Mouse (Mus musculus) olfactory bulb, adult 2 months (tissue): ENCODE results near the gene Dpf3. TPM values are rescaled to one million over a fixed set of nuclear protein-coding genes. Genes with fewer than 3 reads are reported as not detected.

Experiments used
- H3K27ac ChIP-seq: fragments of 200-500 bp; 2 replicates; pipeline ENCODE4 v1.5.1; 2012; ENCODE audit warnings: low read depth, low read length; ENCODE audit not compliant: insufficient read depth
- H3K4me1 ChIP-seq: fragments of 200-500 bp; 2 replicates; pipeline ENCODE4 v1.6.1; 2012; ENCODE audit warnings: low read length; ENCODE audit not compliant: control insufficient read depth, insufficient read depth
- H3K4me3 ChIP-seq: fragments of 200-500 bp; 2 replicates; pipeline ENCODE4 v1.5.1; 2012; ENCODE audit warnings: mild to moderate bottlenecking, low read depth, low read length, moderate library complexity; ENCODE audit not compliant: insufficient read depth
- CTCF ChIP-seq: fragments of 200-500 bp; IDR thresholded peaks from 2 replicates; pipeline ENCODE4 v1.5.1; 2012; ENCODE audit warnings: low read depth, mild to moderate bottlenecking, low read length, moderate library complexity; ENCODE audit not compliant: insufficient read depth
- POLR2A ChIP-seq: fragments of 200-500 bp; IDR thresholded peaks from 2 replicates; pipeline ENCODE4 v1.6.1; 2012; ENCODE audit warnings: mild to moderate bottlenecking, low read depth, low read length, moderate library complexity; ENCODE audit not compliant: insufficient read depth
- WGBS: fragments of 180-500 bp; shearing (Covaris S2); methylation state at CpG from one replicate; pipeline ENCODE4 v1.1.7; 2018; 5-methylcytosine and 5-hydroxymethylcytosine counted together
- polyA plus RNA-seq: library from polyadenylated mRNA; stranded (reverse); fragments of >200 nt; gene quantifications from 2 replicates; pipeline ENCODE4 v1.2.4, GENCODE M21; 2012; ENCODE audit warnings: low replicate concordance; ENCODE audit not compliant: missing spikeins, insufficient read depth, insufficient read length

Gene Dpf3
- polyA plus RNA-seq, 1 experiment: not detected

- Histone ChIP-seq H3K27ac (peak overlapping the region; percentile 79), H3K4me3 (0 out of 2 replicates have a peak overlapping the region, but pooled peaks have one; percentile 9), H3K4me1 (peaks cover 21% of the 10 kb centered on the region)
- WGBS: 26% methylated on average over 17 of the region's 17 CpGs
- no peak for TF ChIP-seq CTCF
- no peak for TF ChIP-seq POLR2A
These were observed 75.6 kb downstream of the Dpf3 start for GRCm38 (mm10) chr12:83411721-83412521.

GRCm38 (mm10) chr12:83411032-83411431 lies 76.5 kb downstream of the Dpf3 start:
- H3K4me1 ChIP-seq: peaks cover 21% of the 10 kb centered on the region
- TF ChIP-seq POLR2A (no peak), CTCF (no peak)
- H3K4me3 ChIP-seq: no peak overlapping the region
- WGBS: 70% methylated on average over 5 of the region's 5 CpGs
- H3K27ac ChIP-seq: peak overlapping the region; percentile 79; the same call in 1 of the 2 replicates

GRCm38 (mm10) chr12:83405374-83406125 lies 82.0 kb downstream of the Dpf3 start:
- TF ChIP-seq POLR2A (no peak), CTCF (no peak)
- peaks cover 11% of the 10 kb centered on the region for H3K4me1 ChIP-seq
- WGBS: 86% methylated on average over 12 of the region's 12 CpGs
- no peak overlapping the region for H3K4me3 ChIP-seq
- H3K27ac ChIP-seq: no peak overlapping the region

- Histone ChIP-seq H3K4me3 (no peak overlapping the region), H3K27ac (no peak overlapping the region), H3K4me1 (peaks cover 11% of the 10 kb centered on the region)
- TF ChIP-seq POLR2A: no peak
- TF ChIP-seq CTCF: no peak
- 84% methylated on average over 5 of the region's 5 CpGs for WGBS
These were observed 85.2 kb downstream of the Dpf3 start for GRCm38 (mm10) chr12:83402270-83402669.

- TF ChIP-seq CTCF: no peak
- no peak for TF ChIP-seq POLR2A
- WGBS: 76% methylated on average over 16 of the region's 16 CpGs
- Histone ChIP-seq H3K4me3 (no peak overlapping the region), H3K27ac (no peak overlapping the region), H3K4me1 (peaks cover 4% of the 10 kb centered on the region; the same call in 1 of the 2 replicates)
These were observed 95.5 kb downstream of the Dpf3 start for GRCm38 (mm10) chr12:83392011-83392410.

- Histone ChIP-seq H3K27ac (no peak overlapping the region), H3K4me1 (peaks cover 7% of the 10 kb centered on the region; the same call in 1 of the 2 replicates), H3K4me3 (no peak overlapping the region)
- 70% methylated on average over 3 of the region's 3 CpGs for WGBS
- TF ChIP-seq POLR2A (no peak), CTCF (no peak)
These were observed 100.0 kb downstream of the Dpf3 start for GRCm38 (mm10) chr12:83387554-83387953.

- H3K4me1 ChIP-seq: peaks cover 3% of the 10 kb centered on the region; the same call in 1 of the 2 replicates
- WGBS: 92% methylated on average over 7 of the region's 7 CpGs
These were observed 106.4 kb downstream of the Dpf3 start for GRCm38 (mm10) chr12:83381072-83381471.

GRCm38 (mm10) chr12:83380016-83380415 lies 107.5 kb downstream of the Dpf3 start:
- WGBS: 76% methylated on average over 3 of the region's 3 CpGs
- TF ChIP-seq CTCF (no peak), POLR2A (no peak)

More at GRCm38 (mm10) chr12:83381072-83381471, 106.4 kb downstream of the Dpf3 start:
- H3K27ac ChIP-seq: no peak overlapping the region
- TF ChIP-seq POLR2A (no peak), CTCF (no peak)
- H3K4me3 ChIP-seq: no peak overlapping the region

GRCm38 (mm10) chr12:83375015-83375831 lies 112.3 kb downstream of the Dpf3 start:
- no peak for TF ChIP-seq POLR2A
- no peak for TF ChIP-seq CTCF
- WGBS: 94% methylated on average over 12 of the region's 12 CpGs
- Histone ChIP-seq H3K4me3 (no peak overlapping the region), H3K27ac (no peak overlapping the region), H3K4me1 (peaks cover 4% of the 10 kb centered on the region)

More at GRCm38 (mm10) chr12:83380016-83380415, 107.5 kb downstream of the Dpf3 start:
- Histone ChIP-seq H3K4me1 (no peaks in the 10 kb centered on the region; the same call in 1 of the 2 replicates), H3K27ac (no peak overlapping the region), H3K4me3 (no peak overlapping the region)
